Mouse (Mus musculus) liver, adult 2 months (tissue): ENCODE measurements at regions not wholly inside any gene's neighbourhood (a gene's known extent, or its start where the extent isn't known, plus 50 kb on each side); places are given as distances from the start of the nearest gene placed in this dataset.

ENCODE experiments used
- DNase-seq: peaks from one replicate; pipeline ENCODE4 v3.0.0-alpha.2; 2011; ENCODE audit warnings: low read depth, low spot score; ENCODE audit errors: extremely low read depth
- H3K27ac ChIP-seq: fragments of 200-500 bp; replicated peaks from 2 replicates; pipeline ENCODE4 v1.5.1; 2012; ENCODE audit warnings: low read depth, mild to moderate bottlenecking, control low read depth, inconsistent platforms, low read length; ENCODE audit not compliant: insufficient read depth
- H3K27me3 ChIP-seq: fragments of 200-500 bp; 2 replicates; pipeline ENCODE4 v1.6.1; 2012; ENCODE audit warnings: mild to moderate bottlenecking, moderate library complexity, low read length, inconsistent platforms; ENCODE audit not compliant: control insufficient read depth, insufficient read depth
- H3K36me3 ChIP-seq: fragments of 200-500 bp; 2 replicates; pipeline ENCODE4 v1.6.1; 2012; ENCODE audit warnings: low read length, inconsistent platforms; ENCODE audit not compliant: control insufficient read depth, insufficient read depth
- H3K4me1 ChIP-seq: fragments of 200-500 bp; 2 replicates; pipeline ENCODE4 v1.6.1; 2011; ENCODE audit warnings: low read length; ENCODE audit not compliant: control insufficient read depth, insufficient read depth
- H3K4me3 ChIP-seq: fragments of 200-500 bp; 2 replicates; pipeline ENCODE4 v1.5.1; 2011; ENCODE audit warnings: low read depth, mild to moderate bottlenecking, control low read depth, low read length, moderate library complexity; ENCODE audit not compliant: insufficient read depth
- H3K79me2 ChIP-seq: fragments of 200-500 bp; 2 replicates; pipeline ENCODE4 v1.6.1; 2012; ENCODE audit warnings: inconsistent platforms, mild to moderate bottlenecking, low read length, moderate library complexity; ENCODE audit not compliant: control insufficient read depth, insufficient read depth
- H3K9ac ChIP-seq: fragments of 200-500 bp; 2 replicates; pipeline ENCODE4 v1.6.1; 2012; ENCODE audit warnings: low read depth, mild to moderate bottlenecking, control low read depth, inconsistent platforms, low read length
- CTCF ChIP-seq: fragments of 200-500 bp; IDR thresholded peaks from 2 replicates; pipeline ENCODE4 v1.5.1; 2011; ENCODE audit warnings: low read depth, low read length, control low read depth
- POLR2A ChIP-seq: fragments of 200-500 bp; IDR thresholded peaks from 2 replicates; pipeline ENCODE4 v1.6.1; 2011; ENCODE audit warnings: low read length, control low read depth; ENCODE audit not compliant: insufficient read depth; ENCODE audit errors: extremely low read depth
- WGBS: fragments of 180-500 bp; shearing (Covaris S2); methylation state at CpG from one replicate; pipeline ENCODE4 v1.1.7; 2018; 5-methylcytosine and 5-hydroxymethylcytosine counted together

DNA sequence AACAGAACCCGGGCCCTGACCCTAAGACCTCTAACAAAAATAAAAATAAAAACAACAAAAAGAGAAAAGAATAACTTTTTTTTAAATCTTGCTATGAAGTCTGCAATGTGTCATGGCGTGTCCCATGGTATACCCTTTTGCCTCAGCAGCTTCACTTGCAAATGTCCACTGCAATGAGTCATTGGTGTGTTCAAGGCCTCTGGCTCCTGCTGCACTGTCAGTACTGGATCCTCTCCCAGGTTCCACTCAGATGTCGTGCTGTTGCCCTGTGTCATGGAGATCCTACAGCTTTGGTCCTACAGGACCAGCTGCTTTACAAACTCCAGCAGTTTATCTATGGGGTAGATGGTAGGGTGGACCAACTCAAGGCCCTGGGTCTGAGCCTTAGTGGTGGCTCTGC is 113.4 kb upstream of the Akirin2 start:
- Histone ChIP-seq H3K4me3 (no peak overlapping the region), H3K4me1 (no peaks in the 10 kb centered on the region), H3K36me3 (no peaks in the 10 kb centered on the region), H3K27me3 (no peaks in the 10 kb centered on the region), H3K9ac (no peak overlapping the region), H3K79me2 (no peaks in the 10 kb centered on the region), H3K27ac (no peak overlapping the region)
- no peak for DNase-seq
- WGBS = 78% methylated on average over 3 of the region's 3 CpGs
- no peak for TF ChIP-seq CTCF
- no peak for TF ChIP-seq POLR2A

- Histone ChIP-seq H3K9ac (no peak overlapping the region), H3K4me1 (no peaks in the 10 kb centered on the region), H3K4me3 (no peak overlapping the region), H3K79me2 (no peaks in the 10 kb centered on the region), H3K27me3 (no peaks in the 10 kb centered on the region), H3K36me3 (no peaks in the 10 kb centered on the region), H3K27ac (no peak overlapping the region)
- no peak for DNase-seq
- TF ChIP-seq POLR2A = no peak
- TF ChIP-seq CTCF = no peak
- WGBS = 80% methylated on average over 7 of the region's 7 CpGs
Measured at GRCm38 (mm10) chr4:34449582-34449981, 101.2 kb upstream of the Akirin2 start.

- 88% methylated on average over 4 of the region's 4 CpGs for WGBS
- no peak for TF ChIP-seq POLR2A
- TF ChIP-seq CTCF = no peak
- Histone ChIP-seq H3K9ac (no peak overlapping the region), H3K79me2 (no peaks in the 10 kb centered on the region), H3K4me3 (no peak overlapping the region), H3K27ac (no peak overlapping the region), H3K36me3 (no peaks in the 10 kb centered on the region), H3K27me3 (no peaks in the 10 kb centered on the region), H3K4me1 (no peaks in the 10 kb centered on the region)
- DNase-seq = no peak
Measured at GRCm38 (mm10) chr4:34462591-34462990, 88.1 kb upstream of the Akirin2 start.

GRCm38 (mm10) chr4:34465845-34466244 is 84.9 kb upstream of the Akirin2 start:
- 91% methylated on average over 2 of the region's 2 CpGs for WGBS
- no peak overlapping the region for H3K4me3 ChIP-seq
- H3K36me3 ChIP-seq = no peaks in the 10 kb centered on the region
- no peak overlapping the region for H3K27ac ChIP-seq
- no peaks in the 10 kb centered on the region for H3K4me1 ChIP-seq
- TF ChIP-seq CTCF (no peak), POLR2A (no peak)
- no peaks in the 10 kb centered on the region for H3K27me3 ChIP-seq
- no peak overlapping the region for H3K9ac ChIP-seq
- no peaks in the 10 kb centered on the region for H3K79me2 ChIP-seq
- DNase-seq = no peak

GRCm38 (mm10) chr4:34466309-34466708 is 84.4 kb upstream of the Akirin2 start:
- Histone ChIP-seq H3K9ac (no peak overlapping the region), H3K4me1 (no peaks in the 10 kb centered on the region), H3K4me3 (no peak overlapping the region), H3K36me3 (no peaks in the 10 kb centered on the region), H3K27ac (no peak overlapping the region), H3K27me3 (no peaks in the 10 kb centered on the region), H3K79me2 (no peaks in the 10 kb centered on the region)
- 72% methylated on average over 3 of the region's 3 CpGs for WGBS
- TF ChIP-seq CTCF = no peak
- TF ChIP-seq POLR2A = no peak
- DNase-seq = peak; percentile 18

GRCm38 (mm10) chr4:34468096-34468495 is 82.6 kb upstream of the Akirin2 start:
- Histone ChIP-seq H3K4me1 (no peaks in the 10 kb centered on the region), H3K27me3 (no peaks in the 10 kb centered on the region), H3K79me2 (no peaks in the 10 kb centered on the region), H3K9ac (no peak overlapping the region), H3K27ac (no peak overlapping the region), H3K4me3 (no peak overlapping the region), H3K36me3 (no peaks in the 10 kb centered on the region)
- 61% methylated on average over 9 of the region's 9 CpGs for WGBS
- no peak for DNase-seq
- TF ChIP-seq CTCF (no peak), POLR2A (no peak)
